Mouse (Mus musculus): Measurements from ENCODE around the gene Dusp12. TPM values are rescaled to one million over a fixed set of nuclear protein-coding genes. Genes with fewer than 3 reads are reported as not detected.

Dusp12 gene
- 23.8 TPM in 2 replicates for polyA plus RNA-seq (2015; fragmentation: Nextera tagmentation; extraction: Ambion mirVana)

DNA sequence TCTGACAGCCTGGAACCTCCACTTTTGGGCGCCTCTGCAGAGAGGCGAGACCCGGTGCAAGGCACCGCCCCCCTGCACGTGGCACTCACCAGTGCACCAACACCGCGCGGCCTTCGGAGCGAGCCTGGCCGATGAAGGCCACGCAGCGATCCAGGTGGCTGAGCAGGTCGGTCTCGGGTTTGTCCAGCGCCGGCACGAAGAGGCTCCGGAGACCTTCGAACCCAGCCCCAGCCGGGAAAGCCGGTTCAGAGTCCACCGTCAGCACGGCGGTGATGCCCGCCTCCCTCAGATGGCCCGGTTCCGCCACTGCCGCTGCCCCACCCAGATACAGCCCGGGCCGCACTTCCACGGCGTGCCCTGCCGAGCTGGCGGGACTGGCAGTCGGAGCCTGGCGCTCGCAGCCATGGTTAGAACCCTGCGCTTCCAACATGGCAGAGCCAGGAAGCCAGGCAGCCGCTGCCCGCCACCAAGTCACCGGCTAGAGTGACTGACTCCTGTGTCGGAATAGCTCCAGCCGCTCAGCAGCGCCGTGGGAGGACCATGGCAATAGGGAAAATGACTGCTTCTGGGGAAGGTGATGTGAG, at the start of gene Dusp12, which contains the start of gene Gm26620:
Gene Dusp12, minus strand, starts transcription at position 563 of the 584 bp plus-strand sequence.
Gene Gm26620, plus strand, starts transcription at position 88 of the 584 bp plus-strand sequence.
- peak; percentile 73 for DNase-seq
- Histone ChIP-seq H3K36me3 (peaks cover 18% of the 10 kb centered on the region), H3K4me2 (peak within 1 kb of the TSS; percentile 88), H3K4me1 (replicated peaks) (peaks cover 40% of the 10 kb centered on the region), H3K9ac (peak within 1 kb of the TSS; percentile 81), H3K9me3 (replicated peaks) (no peaks in the 10 kb centered on the region), H3K27ac (peak within 1 kb of the TSS; percentile 78), H3K27me3 (0 out of 2 replicates have a peak, but pooled peaks cover 2% of the 10 kb centered on the region), H3K4me3 (replicated peaks) (peak within 1 kb of the TSS; percentile 84)
- peak; percentile 84 for ATAC-seq (ENCODE audit: low read depth)
- WGBS (ENCODE audit: insufficient replicate concordance) = under 1% methylated on average over 46 of the region's 46 CpGs

- H3K27ac ChIP-seq = no peak overlapping the region
- no peak for DNase-seq
Observed at GRCm38 (mm10) chr1:170934383-170934782, 49.0 kb upstream of the Dusp12 start.

GRCm38 (mm10) chr1:170933940-170934339, 48.6 kb upstream of the Dusp12 start:
- Histone ChIP-seq H3K4me2 (no peak overlapping the region), H3K9me3 (replicated peaks) (no peaks in the 10 kb centered on the region), H3K27me3 (no peaks in the 10 kb centered on the region), H3K36me3 (no peaks in the 10 kb centered on the region), H3K9ac (no peak overlapping the region), H3K4me1 (replicated peaks) (no peaks in the 10 kb centered on the region), H3K4me3 (replicated peaks) (no peak overlapping the region), H3K27ac (no peak overlapping the region)
- DNase-seq (no peak), ATAC-seq (ENCODE audit: low read depth) (no peak)
- WGBS (ENCODE audit: insufficient replicate concordance) = 60% methylated on average over 1 of the region's 1 CpGs

More at GRCm38 (mm10) chr1:170934383-170934782, 49.0 kb upstream of the Dusp12 start:
- 53% methylated on average over 2 of the region's 2 CpGs for WGBS (ENCODE audit: insufficient replicate concordance)
- Histone ChIP-seq H3K9me3 (replicated peaks) (no peaks in the 10 kb centered on the region), H3K36me3 (no peaks in the 10 kb centered on the region), H3K4me1 (replicated peaks) (no peaks in the 10 kb centered on the region), H3K9ac (no peak overlapping the region), H3K27me3 (no peaks in the 10 kb centered on the region), H3K4me2 (no peak overlapping the region), H3K4me3 (replicated peaks) (no peak overlapping the region)
- no peak for ATAC-seq (ENCODE audit: low read depth)

- ATAC-seq (ENCODE audit: low read depth) (no peak), DNase-seq (no peak)
- 68% methylated on average over 6 of the region's 6 CpGs for WGBS (ENCODE audit: insufficient replicate concordance)
- Histone ChIP-seq H3K4me1 (replicated peaks) (no peaks in the 10 kb centered on the region), H3K9ac (no peak overlapping the region), H3K9me3 (replicated peaks) (no peaks in the 10 kb centered on the region), H3K4me3 (replicated peaks) (no peak overlapping the region), H3K36me3 (no peaks in the 10 kb centered on the region), H3K4me2 (no peak overlapping the region), H3K27ac (no peak overlapping the region), H3K27me3 (no peaks in the 10 kb centered on the region)
Observed at GRCm38 (mm10) chr1:170933386-170933920, 48.1 kb upstream of the Dusp12 start.

GRCm38 (mm10) chr1:170932043-170932442, 46.7 kb upstream of the Dusp12 start:
- ATAC-seq (ENCODE audit: low read depth) (no peak), DNase-seq (no peak)
- no peaks in the 10 kb centered on the region for H3K27me3 ChIP-seq
- H3K27ac ChIP-seq = no peak overlapping the region
- no peak overlapping the region for H3K4me3 ChIP-seq (replicated peaks)
- H3K9ac ChIP-seq = no peak overlapping the region
- no peaks in the 10 kb centered on the region for H3K4me1 ChIP-seq (replicated peaks)
- H3K9me3 ChIP-seq (replicated peaks) = no peaks in the 10 kb centered on the region
- no peak overlapping the region for H3K4me2 ChIP-seq
- H3K36me3 ChIP-seq = no peaks in the 10 kb centered on the region
- 33% methylated on average over 3 of the region's 3 CpGs for WGBS (ENCODE audit: insufficient replicate concordance)

- no peaks in the 10 kb centered on the region for H3K36me3 ChIP-seq
- DNase-seq = no peak
- no peak overlapping the region for H3K4me3 ChIP-seq (replicated peaks)
- ATAC-seq (ENCODE audit: low read depth) = no peak
- H3K27me3 ChIP-seq = no peaks in the 10 kb centered on the region
- WGBS (ENCODE audit: insufficient replicate concordance) = 65% methylated on average over 4 of the region's 4 CpGs
- peaks cover 2% of the 10 kb centered on the region; the same call in 1 of the 2 replicates for H3K4me1 ChIP-seq (replicated peaks)
- H3K27ac ChIP-seq = no peak overlapping the region
- H3K4me2 ChIP-seq = no peak overlapping the region
- no peaks in the 10 kb centered on the region for H3K9me3 ChIP-seq (replicated peaks)
- H3K9ac ChIP-seq = no peak overlapping the region
Observed at GRCm38 (mm10) chr1:170929245-170929644, 43.9 kb upstream of the Dusp12 start.

- Histone ChIP-seq H3K4me3 (replicated peaks) (no peak overlapping the region), H3K4me2 (no peak overlapping the region), H3K9me3 (replicated peaks) (no peaks in the 10 kb centered on the region), H3K27ac (no peak overlapping the region), H3K4me1 (replicated peaks) (peaks cover 3% of the 10 kb centered on the region; the same call in 1 of the 2 replicates), H3K36me3 (no peaks in the 10 kb centered on the region), H3K9ac (no peak overlapping the region), H3K27me3 (no peaks in the 10 kb centered on the region)
- WGBS (ENCODE audit: insufficient replicate concordance) = 46% methylated on average over 2 of the region's 2 CpGs
- no peak for ATAC-seq (ENCODE audit: low read depth)
- no peak for DNase-seq
Observed at GRCm38 (mm10) chr1:170928467-170928866, 43.1 kb upstream of the Dusp12 start.

GRCm38 (mm10) chr1:170927378-170927777, 42.0 kb upstream of the Dusp12 start, which contains the start of gene Fcrla:
Gene Fcrla, minus strand, starts transcription at chr1:170927583.
- Histone ChIP-seq H3K9ac (no peak within 1 kb of the TSS), H3K4me3 (replicated peaks) (no peak within 1 kb of the TSS), H3K4me1 (replicated peaks) (peaks cover 3% of the 10 kb centered on the region; the same call in 1 of the 2 replicates), H3K4me2 (no peak within 1 kb of the TSS), H3K9me3 (replicated peaks) (no peaks in the 10 kb centered on the region), H3K27ac (no peak within 1 kb of the TSS), H3K36me3 (no peaks in the 10 kb centered on the region), H3K27me3 (no peaks in the 10 kb centered on the region)
- WGBS (ENCODE audit: insufficient replicate concordance) = 56% methylated on average over 3 of the region's 3 CpGs
- ATAC-seq (ENCODE audit: low read depth) = no peak
- DNase-seq = no peak

- H3K9me3 ChIP-seq (replicated peaks) = no peaks in the 10 kb centered on the region
- H3K36me3 ChIP-seq = no peaks in the 10 kb centered on the region
- 51% methylated on average over 6 of the region's 6 CpGs for WGBS (ENCODE audit: insufficient replicate concordance)
- H3K27me3 ChIP-seq = no peaks in the 10 kb centered on the region
- no peak overlapping the region for H3K9ac ChIP-seq
- ATAC-seq (ENCODE audit: low read depth) (no peak), DNase-seq (no peak)
- no peak overlapping the region for H3K27ac ChIP-seq
- no peak overlapping the region for H3K4me2 ChIP-seq
- no peak overlapping the region for H3K4me3 ChIP-seq (replicated peaks)
- peaks cover 3% of the 10 kb centered on the region; the same call in 1 of the 2 replicates for H3K4me1 ChIP-seq (replicated peaks)
Observed at GRCm38 (mm10) chr1:170926941-170927340, 41.6 kb upstream of the Dusp12 start.

- H3K4me2 ChIP-seq = peak overlapping the region; percentile 47
- H3K36me3 ChIP-seq = no peaks in the 10 kb centered on the region
- DNase-seq (peak; percentile 50), ATAC-seq (ENCODE audit: low read depth) (no peak)
- peak overlapping the region; percentile 26; the same call in 1 of the 2 replicates for H3K9ac ChIP-seq
- peak overlapping the region; percentile 25 for H3K4me3 ChIP-seq (replicated peaks)
- peaks cover 3% of the 10 kb centered on the region; the same call in 1 of the 2 replicates for H3K4me1 ChIP-seq (replicated peaks)
- WGBS (ENCODE audit: insufficient replicate concordance) = 24% methylated on average over 6 of the region's 6 CpGs
- H3K9me3 ChIP-seq (replicated peaks) = no peaks in the 10 kb centered on the region
- H3K27me3 ChIP-seq = no peaks in the 10 kb centered on the region
- H3K27ac ChIP-seq = no peak overlapping the region
Observed at GRCm38 (mm10) chr1:170924485-170924884, 39.1 kb upstream of the Dusp12 start.

GRCm38 (mm10) chr1:170919308-170919707, 34.0 kb upstream of the Dusp12 start:
- Histone ChIP-seq H3K27me3 (no peaks in the 10 kb centered on the region), H3K9me3 (replicated peaks) (no peaks in the 10 kb centered on the region), H3K36me3 (no peaks in the 10 kb centered on the region), H3K9ac (no peak overlapping the region), H3K4me2 (no peak overlapping the region), H3K4me1 (replicated peaks) (peaks cover 2% of the 10 kb centered on the region; the same call in 1 of the 2 replicates), H3K27ac (no peak overlapping the region), H3K4me3 (replicated peaks) (no peak overlapping the region)
- DNase-seq (no peak), ATAC-seq (ENCODE audit: low read depth) (no peak)
- 76% methylated on average over 8 of the region's 8 CpGs for WGBS (ENCODE audit: insufficient replicate concordance)
